Mouse (Mus musculus): ENCODE results near the gene Ccdc186.
A peak's percentile ranks its signal among the peaks of the same experiment; 100 is the strongest.

Ccdc186 gene

GRCm38 (mm10) chr19:56821798-56822447, at the start of gene Ccdc186:
Gene Ccdc186, minus strand, starts transcription at chr19:56822190.
- DNase-seq, result peak; percentile 97

- no peak for DNase-seq
Observed at GRCm38 (mm10) chr19:56867701-56868100, 45.7 kb upstream of the Ccdc186 start.

- no peak for DNase-seq
Observed at GRCm38 (mm10) chr19:56856455-56856854, 34.5 kb upstream of the Ccdc186 start.

- no peak for DNase-seq
Observed at GRCm38 (mm10) chr19:56852590-56852989, 30.6 kb upstream of the Ccdc186 start.

GRCm38 (mm10) chr19:56842974-56843373, 21.0 kb upstream of the Ccdc186 start:
- DNase-seq, result no peak

- DNase-seq, result no peak
Observed at GRCm38 (mm10) chr19:56838942-56839706, 17.1 kb upstream of the Ccdc186 start.

- no peak for DNase-seq
Observed at GRCm38 (mm10) chr19:56835340-56835739, 13.3 kb upstream of the Ccdc186 start.

- no peak for DNase-seq
Observed at GRCm38 (mm10) chr19:56830163-56830562, 8.2 kb upstream of the Ccdc186 start.

GRCm38 (mm10) chr19:56829267-56829666, 7.3 kb upstream of the Ccdc186 start:
- no peak for DNase-seq

GRCm38 (mm10) chr19:56828305-56828704, 6.3 kb upstream of the Ccdc186 start:
- no peak for DNase-seq

- no peak for DNase-seq
Observed at GRCm38 (mm10) chr19:56826047-56826631, 4.1 kb upstream of the Ccdc186 start, which contains the start of gene Tdrd1. Gene Tdrd1, plus strand, starts transcription at chr19:56826209.

GRCm38 (mm10) chr19:56822448-56822836, 452 bp upstream of the Ccdc186 start:
- DNase-seq, result no peak

- DNase-seq, result no peak
Observed at GRCm38 (mm10) chr19:56821040-56821797, 771 bp downstream of the Ccdc186 start.

- no peak for DNase-seq
Observed at GRCm38 (mm10) chr19:56817851-56818526, 4.0 kb downstream of the Ccdc186 start.

- DNase-seq, result no peak
Observed at GRCm38 (mm10) chr19:56813360-56813759, 8.6 kb downstream of the Ccdc186 start.

GRCm38 (mm10) chr19:56811590-56811989, 10.4 kb downstream of the Ccdc186 start:
- peak; percentile 76 for DNase-seq

- DNase-seq, result no peak
Observed at GRCm38 (mm10) chr19:56810641-56811146, 11.3 kb downstream of the Ccdc186 start.

GRCm38 (mm10) chr19:56808771-56809170, 13.2 kb downstream of the Ccdc186 start:
- DNase-seq, result no peak

GRCm38 (mm10) chr19:56807122-56807521, 14.9 kb downstream of the Ccdc186 start:
- no peak for DNase-seq

- DNase-seq, result no peak
Observed at GRCm38 (mm10) chr19:56805366-56805765, 16.6 kb downstream of the Ccdc186 start.

GRCm38 (mm10) chr19:56802352-56802746, 19.6 kb downstream of the Ccdc186 start:
- no peak for DNase-seq

GRCm38 (mm10) chr19:56801656-56802351, 20.2 kb downstream of the Ccdc186 start:
- DNase-seq, result peak; percentile 63
